8 mouse cellular contexts compared by ENCODE assay signal in the genomic region with DNA sequence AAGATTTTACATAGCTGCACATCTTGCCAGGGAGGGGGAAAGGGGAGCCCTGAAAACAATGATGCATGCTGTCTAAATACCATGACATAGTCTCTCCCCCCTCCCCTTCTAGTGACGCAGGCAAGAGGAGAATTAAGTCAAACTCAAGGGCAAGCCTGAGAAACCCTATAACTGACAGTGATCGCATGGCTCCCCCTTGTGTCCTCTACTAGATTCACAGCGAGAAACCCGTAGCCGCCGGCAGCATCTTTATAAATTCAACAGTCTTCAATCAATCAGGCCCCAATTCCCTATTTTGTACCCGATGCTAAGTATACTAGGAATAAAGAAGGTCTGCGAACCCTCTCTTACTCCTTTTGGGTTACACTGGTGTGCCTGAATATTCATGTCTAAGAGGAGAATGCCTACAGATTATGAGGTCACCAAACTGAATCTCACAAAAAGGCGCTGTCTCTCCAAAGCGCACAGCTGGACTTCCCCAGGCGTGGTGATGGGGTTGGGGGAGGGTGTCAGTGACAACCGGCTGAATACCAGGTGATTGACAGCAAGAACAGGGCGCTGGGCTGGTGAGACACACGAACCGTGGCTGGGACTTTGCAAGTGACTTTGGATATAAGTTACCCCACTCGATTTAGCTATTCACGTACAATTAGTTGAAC. TPM values are rescaled to one million over a fixed set of nuclear protein-coding genes. Genes with fewer than 3 reads are reported as not detected.
DNase-seq lines count a peak whose midpoint lies in the region; ATAC-seq and TF ChIP-seq lines count a peak whose summit lies in the region.

No protein-coding gene starts in this region.

- peak; percentile 94 for DNase-seq in CH12.LX (ENCODE audit: extremely low read depth)
- DNase-seq in c-Kit-positive CD71-negative TER-119-negative erythroid progenitor cells, embryonic 14.5 days (ENCODE audit: low read depth) = peak; percentile 77
- DNase-seq in forebrain, embryonic 10.5 days (ENCODE audit: extremely low spot score, low spot score) = peak; percentile 64
- DNase-seq in kidney, postnatal 10 days = peak; percentile 78
- peak; percentile 62 for DNase-seq in liver, embryonic 11.5 days (ENCODE audit: low spot score)

- H3ac ChIP-seq in myocyte (ENCODE audit: control insufficient read depth, insufficient read length) = no peak overlapping the region

- peak; percentile 66 to 98 for TF ChIP-seq CTCF in CH12.LX (conservative IDR thresholded peaks at IDR 0.05 in 1 of 2, IDR thresholded peaks at IDR 0.05 in 1 of 2; ENCODE audit: low read depth in 2 of 2, low read length in 2 of 2)

- no peak; the same call in none of the 2 replicates for TF ChIP-seq RAD21 in CH12.LX (IDR thresholded peaks at IDR 0.05; ENCODE audit: low read depth, low read length)

- TF ChIP-seq POLR2A in CH12.LX (IDR thresholded peaks at IDR 0.05; ENCODE audit: low read depth, low read length) (no peak), myocyte (IDR thresholded peaks at IDR 0.05; ENCODE audit: insufficient read length, low read depth) (no peak)

- ATAC-seq in heart, embryonic 14.5 days (ENCODE audit: insufficient number of reproducible peaks, insufficient read depth, low FRiP score, low read depth) = no peak
- ATAC-seq in liver, embryonic 11.5 days (replicated peaks; ENCODE audit: low FRiP score) = no peak
- no peak for ATAC-seq in stomach, embryonic 14.5 days (ENCODE audit: insufficient number of reproducible peaks, insufficient read depth, low FRiP score, low read depth)

- peaks cover 3 to 27% of the 10 kb centered on the region in 2 experiments for H3K4me1 ChIP-seq in CH12.LX (ENCODE audit: control insufficient read depth in 1 of 2, insufficient read depth in 2 of 2)
- peaks cover 42% of the 10 kb centered on the region for H3K4me1 ChIP-seq in forebrain, embryonic 10.5 days
- H3K4me1 ChIP-seq in heart, embryonic 14.5 days (ENCODE audit: control insufficient read depth in 2 of 2, insufficient read depth in 2 of 2, low read length in 2 of 2) = peaks cover 5 to 20% of the 10 kb centered on the region in 2 experiments; a peak in 3 of 4 replicates
- H3K4me1 ChIP-seq in liver, embryonic 11.5 days (replicated peaks; ENCODE audit: control insufficient read depth, insufficient read depth, low read length) = peaks cover 4% of the 10 kb centered on the region
- H3K4me1 ChIP-seq in stomach, embryonic 14.5 days (ENCODE audit: control insufficient read depth, insufficient read depth, low read length) = peaks cover 20% of the 10 kb centered on the region

- TF ChIP-seq EP300 in CH12.LX (IDR thresholded peaks at IDR 0.05; ENCODE audit: low read length) = no peak

- no peaks in the 10 kb centered on the region for H3K9me3 ChIP-seq in CH12.LX (replicated peaks; ENCODE audit: low read length)
- no peaks in the 10 kb centered on the region for H3K9me3 ChIP-seq in forebrain, embryonic 10.5 days
- no peaks in the 10 kb centered on the region for H3K9me3 ChIP-seq in heart, embryonic 14.5 days (ENCODE audit: control insufficient read depth, low read length)
- no peaks in the 10 kb centered on the region for H3K9me3 ChIP-seq in liver, embryonic 11.5 days (ENCODE audit: control insufficient read depth, low read length)
- no peaks in the 10 kb centered on the region for H3K9me3 ChIP-seq in stomach, embryonic 14.5 days (ENCODE audit: control insufficient read depth, low read depth, low read length)

- peaks cover 21% of the 10 kb centered on the region for H3K79me2 ChIP-seq in CH12.LX (replicated peaks; ENCODE audit: control insufficient read depth, extremely low read depth, insufficient read depth, poor library complexity, severe bottlenecking)
- H3K79me2 ChIP-seq in myocyte (ENCODE audit: control insufficient read depth, insufficient read depth) = peaks cover 29% of the 10 kb centered on the region

- no peak overlapping the region for H3K27ac ChIP-seq in CH12.LX (ENCODE audit: insufficient read depth, low read depth)
- H3K27ac ChIP-seq in forebrain, embryonic 10.5 days = no peak overlapping the region
- H3K27ac ChIP-seq in heart, embryonic 14.5 days (replicated peaks in 1 of 2; ENCODE audit: control insufficient read depth in 1 of 2, insufficient read depth in 1 of 2, low read depth in 2 of 2, low read length in 2 of 2) = no peak overlapping the region
- H3K27ac ChIP-seq in liver, embryonic 11.5 days (ENCODE audit: low read depth, low read length) = no peak overlapping the region; the same call in 1 of the 2 replicates
- H3K27ac ChIP-seq in stomach, embryonic 14.5 days (ENCODE audit: low read length) = no peak overlapping the region

- peak overlapping the region; percentile 54; the same call in 1 of the 2 replicates for H3K9ac ChIP-seq in CH12.LX (ENCODE audit: insufficient read depth, low read depth)
- peak overlapping the region; percentile 27; the same call in 1 of the 2 replicates for H3K9ac ChIP-seq in heart, embryonic 14.5 days (ENCODE audit: low read length)
- H3K9ac ChIP-seq in liver, embryonic 11.5 days (ENCODE audit: low read depth, low read length) = no peak overlapping the region
- no peak overlapping the region for H3K9ac ChIP-seq in stomach, embryonic 14.5 days (replicated peaks; ENCODE audit: low read depth, low read length)

- dilution Hi-C loops in CH12.LX (cut with MboI; ENCODE audit: extremely low pct_ligation_motif_present, extremely low pct_unique_long_range_greater_than_20kb, low sequenced_read_pairs) = no loop called here

- WGBS in forebrain, embryonic 10.5 days = 2% methylated on average over 17 of the region's 17 CpGs
- WGBS in heart, embryonic 14.5 days = 3% methylated on average over 17 of the region's 17 CpGs
- WGBS in liver, embryonic 11.5 days = 5% methylated on average over 17 of the region's 17 CpGs
- 3% methylated on average over 17 of the region's 17 CpGs for WGBS in stomach, embryonic 14.5 days

- H3K36me3 ChIP-seq in CH12.LX (replicated peaks in 1 of 2; ENCODE audit: control insufficient read depth in 1 of 2, insufficient read depth in 1 of 2, low read length in 1 of 2) (peaks cover 0 to 15% of the 10 kb centered on the region in 2 experiments), myocyte (ENCODE audit: control insufficient read depth, insufficient read depth) (peaks cover 8% of the 10 kb centered on the region)
- peaks cover 6% of the 10 kb centered on the region; the same call in 1 of the 2 replicates for H3K36me3 ChIP-seq in forebrain, embryonic 10.5 days (replicated peaks)
- H3K36me3 ChIP-seq in heart, embryonic 14.5 days (ENCODE audit: control insufficient read depth, insufficient read depth, low read length) = peaks cover 4% of the 10 kb centered on the region; the same call in 1 of the 2 replicates
- H3K36me3 ChIP-seq in liver, embryonic 11.5 days (ENCODE audit: control insufficient read depth, insufficient read depth, low read length) = no peaks in the 10 kb centered on the region
- peaks cover 3% of the 10 kb centered on the region; the same call in 1 of the 2 replicates for H3K36me3 ChIP-seq in stomach, embryonic 14.5 days (ENCODE audit: control insufficient read depth, insufficient read depth, low read length)

- peak overlapping the region in 2 of 3 experiments; percentile 55 to 93 for H3K4me3 ChIP-seq in CH12.LX (replicated peaks in 1 of 3; ENCODE audit: low read depth in 2 of 3, low read length in 2 of 3, poor library complexity in 1 of 3)
- H3K4me3 ChIP-seq in forebrain, embryonic 10.5 days = peak overlapping the region; percentile 94
- peak overlapping the region; percentile 17 to 20 for H3K4me3 ChIP-seq in heart, embryonic 14.5 days (ENCODE audit: control insufficient read depth in 1 of 2, insufficient read depth in 1 of 2, low read depth in 1 of 2, low read length in 2 of 2)
- H3K4me3 ChIP-seq in liver, embryonic 11.5 days (ENCODE audit: low read depth, low read length) = peak overlapping the region; percentile 24
- peak overlapping the region; percentile 71 for H3K4me3 ChIP-seq in myocyte
- H3K4me3 ChIP-seq in stomach, embryonic 14.5 days (ENCODE audit: low read depth, low read length) = 0 out of 2 replicates have a peak overlapping the region, but pooled peaks have one; percentile 8

- in situ Hi-C loops in CH12.LX (cut with MboI; ENCODE audit: low pct_ligation_motif_present, low pct_unique_long_range_greater_than_20kb, low sequenced_read_pairs) = loop anchor here (10.0 to 25.0 kb wide), 2 partner anchors 174 to 721 kb away; no protein-coding TSS in a partner anchor

- H3K27me3 ChIP-seq in CH12.LX (replicated peaks) (no peaks in the 10 kb centered on the region), myocyte (ENCODE audit: control insufficient read depth, insufficient read depth, insufficient read length) (no peaks in the 10 kb centered on the region)
- no peaks in the 10 kb centered on the region for H3K27me3 ChIP-seq in forebrain, embryonic 10.5 days (ENCODE audit: poor library complexity, severe bottlenecking)
- H3K27me3 ChIP-seq in heart, embryonic 14.5 days (ENCODE audit: control insufficient read depth, insufficient read depth, low read length) = no peaks in the 10 kb centered on the region
- H3K27me3 ChIP-seq in liver, embryonic 11.5 days (replicated peaks; ENCODE audit: control insufficient read depth, insufficient read depth, low read length) = no peaks in the 10 kb centered on the region
- no peaks in the 10 kb centered on the region for H3K27me3 ChIP-seq in stomach, embryonic 14.5 days (ENCODE audit: control insufficient read depth, insufficient read depth, low read length)

- peak overlapping the region; percentile 54 for H3K4me2 ChIP-seq in CH12.LX (ENCODE audit: insufficient read depth, low read depth, poor library complexity, severe bottlenecking)
- peak overlapping the region; percentile 78 for H3K4me2 ChIP-seq in heart, embryonic 14.5 days (ENCODE audit: low read length)
- H3K4me2 ChIP-seq in liver, embryonic 11.5 days = peak overlapping the region; percentile 83
- H3K4me2 ChIP-seq in myocyte (ENCODE audit: low read depth) = peak overlapping the region; percentile 81
- H3K4me2 ChIP-seq in stomach, embryonic 14.5 days (replicated peaks; ENCODE audit: low read depth, low read length) = peak overlapping the region; percentile 65

RNA-seq across cellular contexts. Expression of a gene that starts 1.3 kb away (rescaled TPM):
- 40.9 and 43.2 TPM in 2 replicates for total RNA-seq in CH12.LX (2012; rRNA removed)
- total RNA-seq in CH12.LX (2014; rRNA removed) = 96.3 and 101 TPM in 2 replicates
- 40.3 and 45.5 TPM in 2 replicates for polyA plus RNA-seq in CH12.LX (2012; ENCODE audit: insufficient read length, low read depth)
- 45.2 and 46.5 TPM in 2 replicates for polyA plus RNA-seq in forebrain, embryonic 10.5 days (2016; fragmentation: Nextera tagmentation; extraction: Ambion mirVana)
- polyA plus RNA-seq in heart, embryonic 14.5 days (2014; fragmentation: Nextera tagmentation; extraction: Ambion mirVana) = 24.8 and 27.2 TPM in 2 replicates
- polyA plus RNA-seq in liver, embryonic 11.5 days (2014; fragmentation: Nextera tagmentation; extraction: Ambion mirVana) = 56.5 and 59.8 TPM in 2 replicates
- 25.3 TPM for polyA plus RNA-seq in myocyte (2012; fragmentation: generic; extraction: Trizol)
- polyA plus RNA-seq in stomach, embryonic 14.5 days (2014; fragmentation: Nextera tagmentation; extraction: Ambion mirVana) = 39.8 and 46.5 TPM in 2 replicates

RNA-seq across cellular contexts. Expression of a gene that starts 16.8 kb away (rescaled TPM):
- total RNA-seq in CH12.LX (2012; rRNA removed) = 1.0 and 1.3 TPM in 2 replicates
- total RNA-seq in CH12.LX (2014; rRNA removed) = 2.2 and 2.4 TPM in 2 replicates
- 4.7 and 5.2 TPM in 2 replicates for polyA plus RNA-seq in CH12.LX (2012; ENCODE audit: insufficient read length, low read depth)
- polyA plus RNA-seq in forebrain, embryonic 10.5 days (2016; fragmentation: Nextera tagmentation; extraction: Ambion mirVana) = 0.16 TPM in 1 of 2 replicates, not detected in the other
- polyA plus RNA-seq in heart, embryonic 14.5 days (2014; fragmentation: Nextera tagmentation; extraction: Ambion mirVana) = not detected in 2 replicates
- 0.29 TPM in 1 of 2 replicates, not detected in the other for polyA plus RNA-seq in liver, embryonic 11.5 days (2014; fragmentation: Nextera tagmentation; extraction: Ambion mirVana)
- not detected for polyA plus RNA-seq in myocyte (2012; fragmentation: generic; extraction: Trizol)
- polyA plus RNA-seq in stomach, embryonic 14.5 days (2014; fragmentation: Nextera tagmentation; extraction: Ambion mirVana) = 0.20 TPM in 1 of 2 replicates, not detected in the other

RNA-seq across cellular contexts. Expression of a gene that starts 20.5 kb away (rescaled TPM):
- total RNA-seq in CH12.LX (2012; rRNA removed) = 16.6 and 18.1 TPM in 2 replicates
- 25.6 and 37.0 TPM in 2 replicates for total RNA-seq in CH12.LX (2014; rRNA removed)
- polyA plus RNA-seq in CH12.LX (2012; ENCODE audit: insufficient read length, low read depth) = 27.4 and 43.8 TPM in 2 replicates
- 27.2 and 29.6 TPM in 2 replicates for polyA plus RNA-seq in forebrain, embryonic 10.5 days (2016; fragmentation: Nextera tagmentation; extraction: Ambion mirVana)
- polyA plus RNA-seq in heart, embryonic 14.5 days (2014; fragmentation: Nextera tagmentation; extraction: Ambion mirVana) = 65.5 and 68.2 TPM in 2 replicates
- polyA plus RNA-seq in liver, embryonic 11.5 days (2014; fragmentation: Nextera tagmentation; extraction: Ambion mirVana) = 32.7 and 36.6 TPM in 2 replicates
- 17.0 TPM for polyA plus RNA-seq in myocyte (2012; fragmentation: generic; extraction: Trizol)
- polyA plus RNA-seq in stomach, embryonic 14.5 days (2014; fragmentation: Nextera tagmentation; extraction: Ambion mirVana) = 30.3 and 37.9 TPM in 2 replicates

Comparison
In these comparisons a context has a peak if more than half of its experiments do, and no peak if none do; other contexts are left out.
1. H3K4me3 ChIP-seq: peak in every context shown above with its lines; median percentile 94 in forebrain, embryonic 10.5 days; 74 in CH12.LX; 71 in myocyte; 24 in liver, embryonic 11.5 days; 18 in heart, embryonic 14.5 days; 8 in stomach, embryonic 14.5 days.
2. H3K9ac ChIP-seq: peak in CH12.LX (single experiment) and heart, embryonic 14.5 days (single experiment); none in liver, embryonic 11.5 days (single experiment) and stomach, embryonic 14.5 days (single experiment).
3. Peak in every context shown above with its lines, with median percentiles within 50 percentile points of each other: DNase-seq and H3K4me2 ChIP-seq.